Mouse (Mus musculus) kidney, postnatal 0 days (tissue): ENCODE measurements around the gene Rrnad1. TPM values are rescaled to one million over a fixed set of nuclear protein-coding genes. Genes with fewer than 3 reads are reported as not detected.
A peak's percentile ranks its signal among the peaks of the same experiment; 100 is the strongest.

Source experiments
- ATAC-seq: fragments of 200-750 bp; cut with Nextera tagmentation; replicated peaks from 2 replicates; pipeline ENCODE4 v1.8.0; 2017; ENCODE audit warnings: low read depth, moderate number of reproducible peaks, moderate TSS enrichment, moderate library complexity; ENCODE audit not compliant: low FRiP score
- DNase-seq: peaks from one replicate; pipeline ENCODE4 v3.0.0-alpha.2; 2016; ENCODE audit warnings: low spot score
- H3K27ac ChIP-seq: fragments of 300-500 bp; sonication (generic); 2 replicates; pipeline ENCODE4 v1.5.1; 2014; ENCODE audit warnings: mild to moderate bottlenecking
- H3K27me3 ChIP-seq: fragments of 300-500 bp; sonication (generic); 2 replicates; pipeline ENCODE4 v1.6.1; 2014; ENCODE audit warnings: low read length, mixed read lengths; ENCODE audit not compliant: insufficient read depth
- H3K36me3 ChIP-seq: fragments of 300-500 bp; sonication (generic); 2 replicates; pipeline ENCODE4 v1.6.1; 2014; ENCODE audit warnings: low read length, mixed read lengths; ENCODE audit not compliant: insufficient read depth
- H3K4me1 ChIP-seq: fragments of 300-500 bp; sonication (generic); replicated peaks from 2 replicates; pipeline ENCODE4 v1.6.1; 2014; ENCODE audit warnings: antibody characterized with exemption, low read length, mixed read lengths; ENCODE audit not compliant: insufficient read depth
- H3K4me2 ChIP-seq: fragments of 300-500 bp; sonication (generic); 2 replicates; pipeline ENCODE4 v1.6.1; 2014; ENCODE audit warnings: mild to moderate bottlenecking, low read length, moderate library complexity, mixed read lengths
- H3K4me3 ChIP-seq: fragments of 300-500 bp; sonication (generic); replicated peaks from 2 replicates; pipeline ENCODE4 v1.5.1; 2014; ENCODE audit warnings: low read depth, low read length
- H3K9ac ChIP-seq: fragments of 300-500 bp; sonication (generic); 2 replicates; pipeline ENCODE4 v1.6.1; 2014; ENCODE audit warnings: low read depth, low read length
- H3K9me3 ChIP-seq: fragments of 300-500 bp; sonication (generic); replicated peaks from 2 replicates; pipeline ENCODE4 v1.6.1; 2016; ENCODE audit warnings: low read length, inconsistent platforms, mixed read lengths
- CTCF ChIP-seq: IDR thresholded peaks from 2 replicates; pipeline ENCODE4 v1.5.1; 2016; ENCODE audit warnings: antibody characterized with exemption, low read depth, mild to moderate bottlenecking, moderate library complexity
- WGBS: fragments of 180-500 bp; shearing (Covaris S2); extraction: QIAGEN DNeasy Blood & Tissue Kit; methylation state at CpG from one replicate; pipeline ENCODE4 v1.1.7; 2014; 5-methylcytosine and 5-hydroxymethylcytosine counted together
- polyA plus RNA-seq: library from polyadenylated mRNA; unstranded; fragments of >200 nt; fragmentation: Nextera tagmentation; extraction: Ambion mirVana; gene quantifications from 2 replicates; pipeline ENCODE4 v1.2.1, GENCODE M21; 2015

Gene Rrnad1
- polyA plus RNA-seq, 1 experiment from 2014 or later = 12.3 TPM

- Histone ChIP-seq H3K27me3 (no peaks in the 10 kb centered on the region), H3K27ac (no peak overlapping the region), H3K9me3 (no peaks in the 10 kb centered on the region), H3K36me3 (peaks cover 43% of the 10 kb centered on the region), H3K4me1 (peaks cover 3% of the 10 kb centered on the region; the same call in 1 of the 2 replicates), H3K4me3 (no peak overlapping the region), H3K9ac (no peak overlapping the region), H3K4me2 (no peak overlapping the region)
- WGBS = 86% methylated on average over 7 of the region's 7 CpGs
- ATAC-seq (no peak), DNase-seq (no peak)
- no peak for TF ChIP-seq CTCF
Measured at GRCm38 (mm10) chr3:87924996-87925395, 5.5 kb downstream of the Rrnad1 start.

- Histone ChIP-seq H3K9ac (peak overlapping the region; percentile 73; the same call in 1 of the 2 replicates), H3K4me3 (peak overlapping the region; percentile 59), H3K27me3 (no peaks in the 10 kb centered on the region), H3K9me3 (no peaks in the 10 kb centered on the region), H3K36me3 (peaks cover 51% of the 10 kb centered on the region), H3K4me1 (peaks cover 4% of the 10 kb centered on the region; the same call in 1 of the 2 replicates), H3K27ac (no peak overlapping the region), H3K4me2 (peak overlapping the region; percentile 72)
- DNase-seq (no peak), ATAC-seq (no peak)
- WGBS = 64% methylated on average over 9 of the region's 9 CpGs
- TF ChIP-seq CTCF = peak; percentile 38; the same call in 1 of the 2 replicates
Measured at GRCm38 (mm10) chr3:87920270-87920943, 10.1 kb downstream of the Rrnad1 start.

GRCm38 (mm10) chr3:87919336-87920108 is 11.0 kb downstream of the Rrnad1 start, which contains the start of gene Mrpl24:
TSS of gene Mrpl24 (plus strand) at chr3:87919506.
- 0 out of 2 replicates have a peak, but pooled peaks have one; percentile 1 for TF ChIP-seq CTCF

GRCm38 (mm10) chr3:87918551-87918950 is 12.0 kb downstream of the Rrnad1 start:
- Histone ChIP-seq H3K4me1 (peaks cover 4% of the 10 kb centered on the region; the same call in 1 of the 2 replicates), H3K9me3 (no peaks in the 10 kb centered on the region), H3K4me3 (no peak overlapping the region), H3K9ac (no peak overlapping the region), H3K4me2 (peak overlapping the region; percentile 22; the same call in 1 of the 2 replicates), H3K27ac (no peak overlapping the region), H3K27me3 (no peaks in the 10 kb centered on the region), H3K36me3 (peaks cover 49% of the 10 kb centered on the region)
- no peak for TF ChIP-seq CTCF
- no peak for DNase-seq
- ATAC-seq = no peak
- WGBS = 97% methylated on average over 1 of the region's 1 CpGs

More at GRCm38 (mm10) chr3:87919336-87920108, 11.0 kb downstream of the Rrnad1 start, which contains the start of gene Mrpl24:
- ATAC-seq (peak; percentile 84), DNase-seq (peak; percentile 98)
- Histone ChIP-seq H3K27ac (peak within 1 kb of the TSS; percentile 90), H3K4me3 (peak within 1 kb of the TSS; percentile 59), H3K27me3 (no peaks in the 10 kb centered on the region), H3K4me1 (peaks cover 4% of the 10 kb centered on the region; the same call in 1 of the 2 replicates), H3K36me3 (peaks cover 53% of the 10 kb centered on the region), H3K9me3 (no peaks in the 10 kb centered on the region), H3K9ac (peak within 1 kb of the TSS; percentile 73), H3K4me2 (peak within 1 kb of the TSS; percentile 72)
- under 1% methylated on average over 30 of the region's 30 CpGs for WGBS

GRCm38 (mm10) chr3:87916990-87917389 is 13.5 kb downstream of the Rrnad1 start:
- Histone ChIP-seq H3K4me3 (no peak overlapping the region), H3K27ac (no peak overlapping the region), H3K9me3 (no peaks in the 10 kb centered on the region), H3K27me3 (no peaks in the 10 kb centered on the region), H3K36me3 (peaks cover 38% of the 10 kb centered on the region), H3K4me2 (no peak overlapping the region), H3K4me1 (peaks cover 4% of the 10 kb centered on the region; the same call in 1 of the 2 replicates), H3K9ac (no peak overlapping the region)
- ATAC-seq (no peak), DNase-seq (no peak)
- TF ChIP-seq CTCF = peak; percentile 37; the same call in 1 of the 2 replicates
- WGBS = 92% methylated on average over 1 of the region's 1 CpGs

GRCm38 (mm10) chr3:87913891-87914290 is 16.6 kb downstream of the Rrnad1 start:
- peaks cover 37% of the 10 kb centered on the region for H3K36me3 ChIP-seq
- no peak for DNase-seq

More at GRCm38 (mm10) chr3:87913891-87914290, 16.6 kb downstream of the Rrnad1 start:
- WGBS = 91% methylated on average over 10 of the region's 10 CpGs
- Histone ChIP-seq H3K4me1 (peaks cover 19% of the 10 kb centered on the region), H3K27me3 (no peaks in the 10 kb centered on the region), H3K9ac (no peak overlapping the region), H3K27ac (no peak overlapping the region), H3K4me2 (no peak overlapping the region), H3K9me3 (no peaks in the 10 kb centered on the region), H3K4me3 (no peak overlapping the region)
- ATAC-seq = no peak
- TF ChIP-seq CTCF = no peak
